Mouse (Mus musculus): ENCODE measurements around the gene Aldh1a3.

DNA sequence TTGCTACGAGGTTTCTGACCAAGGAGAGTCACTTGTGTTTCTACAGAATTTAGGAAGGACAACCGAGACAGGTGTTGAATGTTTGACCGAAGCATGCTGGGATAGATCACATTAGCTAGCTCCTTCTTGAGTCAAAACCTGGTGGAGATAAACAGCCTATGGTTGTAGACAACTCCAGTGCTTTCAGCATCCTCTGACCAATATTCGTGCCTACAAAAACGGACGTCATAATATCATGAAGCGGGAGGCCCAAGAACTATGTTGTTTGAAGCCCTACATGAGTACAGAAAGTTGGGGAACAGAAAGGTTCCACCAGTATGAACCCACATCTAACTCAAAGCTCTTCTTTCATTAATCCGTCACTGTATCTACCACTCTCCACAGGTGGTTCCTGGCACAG is 42.4 kb downstream of the Aldh1a3 start:
- no peak for TF ChIP-seq EP300 (IDR thresholded peaks at IDR 0.05; ENCODE audit: insufficient read depth, low read depth, low read length)
- no peak for TF ChIP-seq CTCF (IDR thresholded peaks at IDR 0.05; ENCODE audit: low read depth, low read length)
- no peak for TF ChIP-seq POLR2A (IDR thresholded peaks at IDR 0.05; ENCODE audit: insufficient read depth, low read length)

All from ES-Bruce4 (cell line).